Mouse (Mus musculus): Measurements from ENCODE around the gene Thrb. TPM values are rescaled to one million over a fixed set of nuclear protein-coding genes. Genes with fewer than 3 reads are reported as not detected.
A peak's percentile ranks its signal among the peaks of the same experiment; 100 is the strongest.

Thrb gene
- polyA plus RNA-seq (2012; rRNA removed), result 11.8 and 11.9 TPM in 2 replicates

GRCm38 (mm10) chr14:17659686-17660328 is at the start of gene Thrb:
Gene Thrb, plus strand, starts transcription at chr14:17660261.
- DNase-seq (ENCODE audit: low spot score), result no peak

DNA sequence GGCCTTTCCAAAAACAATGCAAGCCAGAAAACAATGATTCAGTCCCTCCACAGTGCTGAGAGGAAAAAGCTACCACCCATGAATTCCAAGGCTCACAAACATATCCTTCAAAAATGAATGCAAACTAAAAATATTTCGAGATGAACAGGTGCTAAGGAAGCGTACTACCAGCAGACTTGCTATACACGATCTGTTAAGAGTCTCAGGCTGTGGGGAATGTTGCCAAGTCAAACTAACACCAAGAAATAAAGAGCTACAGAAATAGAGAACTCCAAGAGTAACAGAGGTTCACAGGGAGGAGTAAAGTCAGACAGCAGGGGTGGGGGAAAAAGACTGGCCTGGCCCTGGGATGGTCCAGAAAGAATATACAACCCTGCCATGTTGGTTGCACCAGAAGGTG is 38.4 kb upstream of the Thrb start:
- no peak for DNase-seq (ENCODE audit: low spot score)

DNA sequence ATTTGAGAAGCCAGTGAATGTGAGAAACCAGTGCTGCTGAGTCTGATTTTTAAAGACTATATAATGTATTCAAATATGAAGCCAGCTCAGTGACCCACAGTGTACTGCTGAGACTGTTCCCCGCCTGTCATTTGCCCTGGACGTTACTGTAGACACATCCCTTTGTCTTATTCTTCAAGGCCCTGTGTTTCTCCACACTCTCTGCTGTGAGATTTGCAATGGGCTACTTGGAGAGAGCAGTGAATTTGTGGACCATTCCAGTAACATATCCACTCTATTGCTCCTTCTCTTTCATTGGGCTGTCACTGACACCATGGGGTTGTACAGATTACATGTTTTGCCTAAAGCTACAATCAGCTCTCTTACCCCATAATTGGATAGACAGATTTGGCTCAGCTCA is 36.1 kb upstream of the Thrb start:
- DNase-seq (ENCODE audit: low spot score), result no peak

DNA sequence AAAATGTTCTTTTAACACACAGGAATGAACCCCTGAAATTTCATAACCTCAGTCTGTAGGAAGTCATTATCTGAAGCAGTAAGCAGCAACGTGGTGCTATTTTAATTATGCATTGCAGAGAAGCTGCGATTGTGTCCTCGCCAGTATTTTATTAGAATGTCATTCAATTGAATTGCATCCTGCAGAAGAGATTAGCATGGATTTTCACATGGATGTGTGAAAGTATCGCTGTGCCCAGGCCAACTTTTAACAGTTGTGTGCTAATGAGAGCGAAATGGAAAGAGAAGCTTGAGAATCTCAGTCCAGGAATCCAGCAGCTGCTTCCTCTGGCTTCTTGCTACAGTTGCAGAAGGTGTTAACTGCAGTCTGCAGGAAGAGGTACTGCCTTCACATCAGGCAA is 30.8 kb upstream of the Thrb start:
- DNase-seq (ENCODE audit: low spot score), result no peak

DNA sequence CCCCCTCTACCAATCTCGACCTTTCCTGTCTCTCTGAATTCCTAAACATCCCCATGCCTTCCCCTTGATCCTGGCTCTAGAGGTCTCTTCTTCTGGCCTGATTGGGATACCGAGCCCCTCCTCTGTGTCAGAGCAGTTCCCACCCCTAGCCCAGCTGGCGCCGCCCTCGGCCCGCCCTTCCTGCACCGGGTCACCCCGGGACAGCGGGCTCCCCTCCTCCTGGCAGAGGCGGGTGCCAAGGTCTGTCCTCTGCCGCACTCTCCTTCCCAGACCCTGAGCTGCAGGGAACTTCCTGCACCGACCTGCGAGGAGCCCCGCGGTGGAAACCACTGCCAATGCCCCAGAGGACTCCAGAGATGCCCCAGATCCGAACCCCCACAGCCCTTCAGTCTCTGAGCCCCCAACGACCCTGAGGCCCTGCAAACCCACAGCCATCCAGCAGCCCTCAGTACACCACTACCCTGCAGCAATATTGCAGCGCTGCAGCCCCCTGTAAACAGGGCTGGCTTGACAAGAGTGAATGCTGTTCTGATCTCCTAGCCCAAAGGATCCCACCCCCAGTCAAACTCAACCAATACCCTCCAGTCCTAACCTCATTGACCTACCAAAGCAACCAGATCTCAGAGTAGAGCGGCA is 27.1 kb upstream of the Thrb start:
- DNase-seq (ENCODE audit: low spot score), result peak; percentile 25

DNA sequence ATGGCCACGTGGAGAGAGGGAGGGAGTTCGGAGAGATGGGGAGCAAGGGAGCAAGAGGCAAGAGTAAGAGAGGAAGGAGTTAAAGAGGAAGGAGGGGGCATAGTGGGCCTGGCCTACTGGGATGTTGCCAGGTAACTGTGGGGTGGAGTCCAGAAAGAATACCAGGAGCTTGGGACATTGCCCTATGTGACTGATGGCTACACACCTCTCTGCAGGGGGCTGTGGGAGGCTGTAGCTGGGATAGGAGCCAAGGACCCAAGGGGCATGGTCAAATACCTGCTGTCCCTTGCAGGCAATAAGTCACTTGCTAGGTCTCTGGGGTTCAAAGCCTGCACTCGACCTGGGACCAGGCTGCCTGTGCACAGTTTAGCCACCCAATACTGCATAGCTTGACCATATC is 23.1 kb upstream of the Thrb start:
- DNase-seq (ENCODE audit: low spot score), result no peak

DNA sequence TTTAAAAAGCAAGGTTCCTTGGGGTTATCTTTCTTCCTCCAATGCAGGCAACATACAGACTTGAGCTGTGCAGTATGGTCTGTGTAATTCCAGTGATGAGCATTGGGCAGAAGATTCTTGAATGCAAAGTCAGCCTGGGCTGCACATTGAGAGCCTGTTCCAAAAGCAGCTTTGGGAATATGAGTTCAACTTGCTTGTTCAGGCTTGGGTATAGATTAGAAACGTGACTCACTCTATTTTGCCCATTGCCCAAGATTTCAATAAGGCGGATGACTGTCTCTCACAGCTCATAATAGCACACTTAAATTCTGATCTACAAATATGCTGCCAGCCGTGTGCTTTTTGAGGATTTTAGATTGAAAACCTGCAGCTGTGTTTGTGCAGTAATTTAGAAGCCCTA is 18.3 kb upstream of the Thrb start:
- DNase-seq (ENCODE audit: low spot score), result no peak

DNA sequence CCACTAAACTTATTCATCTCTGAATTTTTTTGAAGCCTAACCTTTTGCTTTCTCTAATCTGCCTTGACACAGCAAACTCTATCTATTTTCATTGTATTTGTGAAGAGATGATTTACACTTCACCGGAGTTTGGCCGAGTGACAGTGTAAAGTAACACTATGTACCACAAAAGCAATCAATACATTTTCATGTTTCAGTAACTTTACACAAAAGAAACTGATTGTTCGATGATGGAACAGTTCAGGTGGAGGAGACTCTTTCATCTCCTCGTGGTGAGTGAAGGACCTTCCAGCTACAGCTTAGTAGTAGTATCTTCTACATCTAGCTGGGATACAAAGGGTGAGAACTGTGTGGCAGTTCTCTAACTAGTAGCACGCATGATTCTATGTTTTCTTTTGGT is 5.0 kb upstream of the Thrb start:
- DNase-seq (ENCODE audit: low spot score), result no peak

- peak; percentile 45 for DNase-seq (ENCODE audit: low spot score)
These were observed 1.0 kb upstream of the Thrb start for GRCm38 (mm10) chr14:17659031-17659430.

DNA sequence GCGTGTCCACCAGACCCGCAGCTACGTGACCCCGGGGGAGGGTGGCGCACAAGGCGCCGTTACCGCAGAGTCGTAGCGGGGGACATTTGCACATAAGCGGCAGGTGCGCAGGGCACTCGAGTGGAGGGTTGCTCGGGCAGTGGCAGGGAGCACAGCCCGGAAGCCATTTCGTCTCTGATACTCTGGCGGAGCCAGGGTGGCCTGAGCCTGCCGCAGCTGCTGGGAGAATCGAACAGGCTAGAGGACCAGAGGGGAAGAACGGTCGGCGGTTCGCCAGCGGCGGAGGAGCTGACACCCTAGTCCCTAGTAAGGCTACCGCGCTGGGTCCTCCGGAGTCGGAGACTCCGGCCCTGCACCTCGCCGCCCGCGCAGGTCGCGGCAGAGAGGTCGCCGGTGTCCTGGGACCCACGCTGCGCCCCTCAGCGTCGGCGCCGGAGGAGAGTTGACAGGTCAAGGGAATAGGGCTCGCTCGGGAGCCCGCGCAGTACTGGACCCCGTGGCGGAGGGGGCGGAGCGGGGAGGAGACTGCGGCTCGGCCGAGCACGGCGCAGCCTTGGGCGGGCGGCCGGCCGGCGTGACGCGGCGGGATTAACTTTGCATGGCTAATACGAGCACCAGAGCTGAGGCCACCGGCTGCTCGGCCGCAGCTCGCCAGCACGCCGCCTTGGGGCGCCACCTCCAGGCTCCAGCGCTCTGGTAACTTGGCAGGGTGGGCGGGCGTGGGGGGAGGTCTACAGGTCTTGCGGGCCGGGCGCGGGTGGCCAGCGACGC is 453 bp downstream of the Thrb start:
- peak; percentile 85 for DNase-seq (ENCODE audit: low spot score)

DNA sequence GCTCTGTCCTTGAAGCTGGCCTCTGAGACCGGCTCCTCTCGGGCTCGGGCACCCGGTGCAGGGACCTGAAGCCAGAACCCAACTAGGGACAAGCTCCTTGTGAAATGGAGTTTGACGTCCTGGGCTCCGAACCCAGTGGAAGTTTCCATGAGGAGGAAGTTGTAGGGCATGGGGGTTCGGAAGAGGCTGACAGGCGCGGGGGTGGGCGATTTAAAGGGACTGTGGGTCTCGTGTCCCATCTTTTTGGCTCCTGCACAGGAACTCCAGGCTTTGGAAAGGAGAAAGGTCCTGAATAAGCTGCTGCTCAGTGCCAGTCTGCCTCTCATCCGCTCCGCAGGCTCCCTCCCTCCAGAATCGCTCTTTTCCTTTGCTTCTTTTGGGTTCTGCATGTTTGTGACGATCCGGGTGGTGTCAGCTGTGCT is 1.1 kb downstream of the Thrb start:
- no peak for DNase-seq (ENCODE audit: low spot score)

DNA sequence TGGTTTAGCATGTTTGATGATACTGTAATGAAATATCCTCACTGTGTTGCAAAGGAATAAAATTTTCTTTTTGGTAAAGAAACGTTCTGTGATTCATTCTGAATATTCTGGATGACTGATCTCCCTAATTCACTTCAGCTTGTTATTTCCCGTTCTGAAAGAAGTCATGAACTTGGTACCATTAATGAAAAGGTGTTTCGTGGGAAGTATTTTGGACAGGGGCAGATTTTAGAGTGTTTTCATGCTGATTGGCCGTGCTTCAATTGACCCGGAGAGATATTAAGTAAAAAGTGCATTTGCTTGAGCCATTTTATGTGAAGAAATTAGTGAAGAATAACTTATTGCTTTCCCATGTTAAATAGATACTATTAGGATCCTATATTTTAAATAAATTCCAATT is 2.0 kb downstream of the Thrb start:
- no peak for DNase-seq (ENCODE audit: low spot score)

DNA sequence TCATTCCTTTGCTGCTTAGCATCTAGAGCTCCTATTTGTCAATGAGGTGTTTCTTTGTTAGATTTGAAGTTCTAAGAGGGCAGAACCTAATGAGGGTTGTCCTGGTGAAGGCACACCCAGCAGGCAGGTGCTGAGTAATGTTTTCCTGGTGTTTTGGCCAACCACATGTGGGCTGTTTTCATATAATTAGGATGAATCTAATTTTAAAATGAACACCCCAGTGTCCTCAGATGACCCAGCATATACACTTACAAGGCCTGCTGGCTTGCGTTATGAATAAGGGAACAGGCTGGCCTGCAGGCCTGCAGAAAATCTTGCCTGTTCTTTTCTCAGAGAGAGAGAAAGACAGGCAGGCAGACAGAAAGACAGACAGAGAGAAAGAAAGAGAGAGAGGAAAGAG is 14.3 kb downstream of the Thrb start:
- DNase-seq (ENCODE audit: low spot score), result no peak

GRCm38 (mm10) chr14:17675214-17675613 is 15.2 kb downstream of the Thrb start:
- no peak for DNase-seq (ENCODE audit: low spot score)

GRCm38 (mm10) chr14:17681479-17681878 is 21.4 kb downstream of the Thrb start:
- no peak for DNase-seq (ENCODE audit: low spot score)

GRCm38 (mm10) chr14:17684881-17685280 is 24.8 kb downstream of the Thrb start:
- no peak for DNase-seq (ENCODE audit: low spot score)

- no peak for DNase-seq (ENCODE audit: low spot score)
These were observed 25.4 kb downstream of the Thrb start for GRCm38 (mm10) chr14:17685491-17685890.

GRCm38 (mm10) chr14:17686939-17687338 is 26.9 kb downstream of the Thrb start:
- no peak for DNase-seq (ENCODE audit: low spot score)

- no peak for DNase-seq (ENCODE audit: low spot score)
These were observed 31.2 kb downstream of the Thrb start for GRCm38 (mm10) chr14:17691246-17691645.

DNA sequence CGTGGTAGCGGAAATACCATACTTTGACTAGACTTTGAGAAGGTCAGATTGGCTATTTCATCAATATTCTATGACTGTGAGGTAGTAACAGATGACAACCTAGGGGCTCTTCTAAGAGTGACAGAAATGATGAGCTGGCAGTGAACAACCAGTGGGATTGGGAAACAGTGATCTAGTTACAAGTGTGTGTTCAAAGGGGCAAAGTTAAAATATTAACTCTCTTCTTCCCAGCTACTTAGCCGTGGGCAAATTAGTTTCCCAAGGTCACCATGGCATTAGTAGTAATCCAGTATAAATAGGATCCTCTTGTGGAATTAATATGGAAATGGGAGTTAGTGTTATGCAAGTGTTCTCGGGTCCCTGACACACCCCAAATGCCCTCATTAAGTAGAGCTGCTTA is 35.5 kb downstream of the Thrb start:
- DNase-seq (ENCODE audit: low spot score), result no peak

DNA sequence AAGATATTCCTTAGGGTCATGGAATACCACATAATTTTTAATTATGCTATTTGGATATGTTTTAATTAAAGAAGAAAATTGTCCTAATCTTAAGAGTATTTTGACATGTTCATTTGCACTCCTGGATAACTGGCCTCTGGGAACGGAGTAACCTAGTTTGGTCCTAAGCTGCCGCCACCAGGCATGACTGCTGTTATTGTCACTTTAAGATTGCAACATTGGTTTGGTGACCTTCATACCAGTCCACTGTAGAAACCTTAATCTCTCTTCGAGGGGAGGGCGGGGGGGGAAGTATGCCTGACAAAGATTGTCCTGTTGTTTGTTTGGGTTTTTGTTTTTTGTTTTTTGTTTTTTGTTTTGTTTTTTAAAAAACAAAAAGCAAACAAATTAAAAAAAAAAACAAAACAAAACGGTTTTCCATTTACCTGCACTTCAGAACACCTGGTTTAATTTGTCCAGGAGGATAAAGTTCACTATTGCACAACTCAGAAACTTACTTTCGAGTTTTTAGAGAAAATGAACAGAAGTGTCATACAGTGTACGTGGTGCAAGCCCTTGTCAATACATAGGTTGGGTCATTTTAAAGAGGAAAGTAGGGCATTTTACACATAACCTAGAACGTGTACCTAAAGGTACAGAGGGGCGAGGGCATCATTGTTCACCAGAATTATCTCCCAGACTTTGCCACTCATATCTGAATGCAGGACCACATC is 38.0 kb downstream of the Thrb start:
- no peak for DNase-seq (ENCODE audit: low spot score)

DNA sequence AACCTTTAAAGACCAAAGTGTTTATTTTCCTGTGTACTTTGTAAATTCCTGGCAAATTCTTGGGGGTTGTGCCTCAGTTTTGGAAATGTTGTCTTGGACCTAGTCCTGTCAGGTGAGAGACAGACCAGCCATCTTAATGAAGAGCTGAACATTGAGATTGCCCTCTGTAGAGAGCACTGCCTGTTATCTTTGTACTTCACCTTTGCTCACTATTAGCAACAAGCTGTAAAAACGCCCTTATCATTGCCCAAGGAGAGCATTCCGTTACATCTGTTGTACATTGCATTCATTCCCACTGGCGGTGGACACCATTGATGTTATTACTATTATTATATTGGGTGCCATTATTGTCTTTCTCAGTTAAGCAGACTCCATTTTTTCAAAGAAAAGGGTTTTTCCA is 40.2 kb downstream of the Thrb start:
- DNase-seq (ENCODE audit: low spot score), result no peak

All from urinary bladder, adult 2 months (tissue).